Mouse (Mus musculus): ENCODE results near the gene Lmod3.

GRCm38 (mm10) chr6:97236088-97236487, 16.5 kb downstream of the Lmod3 start:
- TF ChIP-seq POLR2A (IDR thresholded peaks at IDR 0.05; ENCODE audit: extremely low read depth, insufficient read depth, low read length) (no peak), CTCF (IDR thresholded peaks at IDR 0.05; ENCODE audit: low read depth, low read length) (no peak)

All from liver, adult 2 months (tissue).